Mouse (Mus musculus) gastrocnemius, adult 8-10 months (tissue): ENCODE data around the gene Atg16l2. TPM values are rescaled to one million over a fixed set of nuclear protein-coding genes. Genes with fewer than 3 reads are reported as not detected.

Experiments used
- DNase-seq, 2 experiments: peaks; one replicate each; pipeline ENCODE4 v3.0.0; 2022; ENCODE audit warnings: low spot score in 2 of 2
- total RNA-seq, 4 experiments: library from RNA; stranded (reverse); gene quantifications; 2 replicates each; pipeline ENCODE4 v1.2.4; 2022

Gene Atg16l2
- total RNA-seq, 4 experiments from 2014 or later: 3.2 to 5.3 (median 4.3) TPM

DNA sequence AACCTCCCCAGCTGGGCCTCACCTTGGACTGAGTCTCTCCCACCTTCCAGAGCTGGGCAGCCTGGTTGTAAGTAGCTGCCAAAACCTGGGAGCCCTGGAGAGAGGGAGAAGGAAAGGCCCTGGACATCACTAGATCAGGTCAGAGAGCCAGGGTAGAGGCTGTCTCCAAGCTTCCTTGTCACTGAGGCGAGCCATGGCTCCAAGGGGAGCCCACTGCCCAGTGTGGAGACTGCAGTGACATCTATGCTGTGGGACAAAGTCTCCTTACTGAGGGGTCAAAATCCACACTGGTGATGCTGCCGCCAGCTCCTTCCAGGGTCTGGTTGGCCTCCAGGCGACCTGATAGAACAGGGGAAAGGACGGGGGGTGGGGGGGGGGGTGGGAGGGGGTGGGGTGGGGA is 10.0 kb downstream of the Atg16l2 start:
- no peak for DNase-seq

DNA sequence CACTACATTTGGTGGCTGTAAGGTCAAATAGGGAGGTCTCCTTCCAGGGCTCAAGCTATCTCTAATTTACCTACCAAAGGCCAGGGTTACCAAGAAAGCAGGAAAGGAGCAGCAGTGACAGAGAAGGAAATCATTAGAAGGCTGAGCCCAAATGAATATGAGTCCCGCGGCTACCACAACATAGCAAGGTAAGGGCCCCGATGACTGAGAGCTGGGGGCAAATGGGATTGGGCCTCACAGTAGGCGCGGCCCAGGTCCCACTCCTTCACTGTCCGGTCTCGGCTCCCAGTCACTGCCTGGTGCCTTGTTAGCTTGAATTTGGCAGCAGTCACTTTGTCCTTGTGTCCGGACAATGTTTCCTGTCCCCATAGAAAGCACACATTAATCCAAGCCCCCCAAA is 10.4 kb downstream of the Atg16l2 start:
- no peak for DNase-seq

DNA sequence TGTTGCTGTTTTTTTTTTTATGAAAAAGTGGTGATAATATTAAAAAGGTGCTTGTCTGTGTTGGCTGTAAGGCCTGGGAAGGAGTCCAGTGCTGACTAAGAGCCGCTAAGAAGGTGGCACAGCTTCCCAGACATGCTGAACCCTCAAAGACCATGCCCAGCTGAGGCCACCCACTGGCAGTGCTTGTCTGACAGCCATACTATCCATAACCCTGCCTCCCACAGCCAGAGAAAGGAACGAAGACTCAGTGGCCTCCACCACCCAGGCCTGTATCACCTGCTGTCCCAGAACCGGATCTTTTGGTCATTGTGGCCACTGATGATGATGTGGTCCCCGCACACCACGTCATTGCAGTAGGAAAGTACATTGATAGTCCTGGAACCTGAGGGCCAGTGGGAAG is 10.8 kb downstream of the Atg16l2 start:
- no peak for DNase-seq

DNA sequence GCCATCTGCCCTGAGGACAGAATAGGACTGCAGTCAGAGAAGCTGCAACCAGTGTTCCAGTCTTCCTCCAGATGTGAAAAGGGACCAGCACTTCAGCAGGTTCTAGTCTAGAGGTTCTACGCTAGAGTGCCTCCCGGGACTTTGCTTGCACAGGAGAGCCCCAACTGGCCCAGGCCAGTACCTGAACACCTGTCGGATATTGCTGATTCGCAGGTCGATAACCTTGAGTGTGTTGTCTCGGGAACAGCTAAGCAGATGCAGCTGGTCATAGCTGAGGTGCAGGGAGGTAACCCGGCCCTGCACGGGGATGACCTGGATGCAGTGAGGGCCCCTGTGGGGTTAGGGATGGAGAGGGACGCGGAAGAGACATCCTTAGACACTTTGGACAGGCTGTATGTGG is 11.7 kb downstream of the Atg16l2 start:
- no peak for DNase-seq

DNA sequence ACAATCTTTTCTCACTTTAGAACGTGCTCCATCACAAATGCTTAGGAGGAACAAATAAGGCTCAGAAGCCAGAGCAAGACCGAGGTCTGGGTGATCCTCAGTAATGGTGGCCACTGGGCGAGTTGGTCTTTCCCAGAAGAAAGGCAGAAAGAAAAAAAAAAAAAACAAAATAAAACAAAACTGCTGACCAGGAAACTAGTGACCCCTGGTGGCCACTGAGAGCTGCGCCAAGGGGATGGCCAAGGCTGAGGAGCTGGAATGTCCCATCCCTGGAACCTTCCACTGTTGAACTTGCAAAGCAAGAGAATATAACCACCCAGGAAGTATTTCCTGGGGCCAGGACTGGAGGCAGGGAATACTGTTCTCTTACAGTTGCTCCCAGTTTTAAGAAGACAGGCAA is 13.6 kb downstream of the Atg16l2 start:
- no peak for DNase-seq

DNA sequence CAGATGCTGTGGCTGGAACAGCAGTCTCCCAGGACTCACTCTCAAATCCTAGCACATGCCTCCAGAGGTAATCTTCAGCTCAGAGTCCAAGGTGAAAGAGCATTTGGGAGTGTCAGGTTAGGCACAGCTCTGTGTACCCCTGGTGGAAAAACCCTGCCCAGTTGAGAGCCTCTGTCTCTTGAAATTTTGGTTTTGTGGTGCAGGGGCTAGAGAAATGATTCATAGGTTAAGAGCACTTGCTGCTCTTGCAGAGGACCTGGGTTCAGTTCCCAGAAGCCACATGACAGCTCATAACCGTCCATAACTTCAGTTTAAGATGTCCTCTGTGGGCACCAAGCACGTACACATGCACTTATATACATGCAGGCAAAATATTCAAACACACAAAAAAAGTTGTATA is 14.2 kb downstream of the Atg16l2 start:
- no peak for DNase-seq

DNA sequence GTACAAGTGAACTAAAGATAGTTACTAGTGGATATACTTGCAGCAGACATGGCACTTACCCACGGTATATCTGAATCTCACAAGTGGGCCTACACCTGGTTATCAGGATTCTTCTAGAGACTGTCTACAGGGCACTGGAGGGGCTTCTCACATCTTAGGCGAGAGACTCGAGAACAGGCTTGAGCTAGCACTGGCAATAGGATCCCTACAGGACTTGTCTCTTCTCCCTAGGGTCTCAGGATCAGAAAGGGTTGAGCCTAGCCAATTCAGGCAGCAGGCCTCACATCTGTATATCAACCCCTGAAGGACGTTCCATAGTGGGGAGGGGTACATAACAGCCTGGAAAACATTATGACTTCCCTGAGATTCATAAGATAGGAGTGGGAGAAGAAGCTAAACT is 15.2 kb downstream of the Atg16l2 start:
- no peak for DNase-seq

DNA sequence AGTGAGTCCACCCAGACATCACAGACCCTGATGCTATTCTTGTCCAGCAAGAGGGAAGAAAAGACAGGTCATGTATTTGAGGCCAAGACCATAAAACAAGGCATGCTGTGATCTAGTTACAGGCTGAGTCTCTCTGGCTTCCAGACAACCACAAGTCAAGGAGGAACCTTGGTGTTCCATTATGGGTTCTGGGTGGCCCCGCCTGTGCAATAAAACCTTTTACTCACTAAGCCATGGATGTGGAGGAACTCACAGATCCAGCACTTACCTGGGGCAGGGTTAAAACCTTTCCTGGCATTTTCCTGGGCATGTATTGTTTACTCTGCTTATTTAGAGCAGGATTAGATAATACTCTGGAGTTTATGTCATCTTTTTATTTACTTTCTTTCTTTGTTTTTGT is 17.5 kb downstream of the Atg16l2 start:
- DNase-seq: no peak

DNA sequence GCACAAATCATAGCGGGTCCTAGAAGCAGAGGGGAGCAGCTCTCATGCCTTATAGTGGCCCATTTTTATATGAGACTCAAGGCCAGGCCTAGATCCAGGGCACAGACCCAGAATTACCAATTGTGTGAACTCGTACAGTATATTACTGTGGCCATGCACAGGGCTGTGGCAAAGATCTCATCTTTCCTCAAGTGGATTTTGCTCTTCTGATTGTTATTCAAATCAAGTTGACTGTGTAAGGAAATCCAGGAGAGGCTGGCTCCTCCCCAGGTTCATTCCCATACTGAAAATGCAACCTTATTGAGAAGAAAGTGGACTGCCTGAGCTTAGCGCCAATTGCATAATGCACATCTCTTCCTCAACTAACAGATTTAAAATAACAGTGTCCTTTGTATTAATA is 19.3 kb downstream of the Atg16l2 start:
- no peak for DNase-seq

DNA sequence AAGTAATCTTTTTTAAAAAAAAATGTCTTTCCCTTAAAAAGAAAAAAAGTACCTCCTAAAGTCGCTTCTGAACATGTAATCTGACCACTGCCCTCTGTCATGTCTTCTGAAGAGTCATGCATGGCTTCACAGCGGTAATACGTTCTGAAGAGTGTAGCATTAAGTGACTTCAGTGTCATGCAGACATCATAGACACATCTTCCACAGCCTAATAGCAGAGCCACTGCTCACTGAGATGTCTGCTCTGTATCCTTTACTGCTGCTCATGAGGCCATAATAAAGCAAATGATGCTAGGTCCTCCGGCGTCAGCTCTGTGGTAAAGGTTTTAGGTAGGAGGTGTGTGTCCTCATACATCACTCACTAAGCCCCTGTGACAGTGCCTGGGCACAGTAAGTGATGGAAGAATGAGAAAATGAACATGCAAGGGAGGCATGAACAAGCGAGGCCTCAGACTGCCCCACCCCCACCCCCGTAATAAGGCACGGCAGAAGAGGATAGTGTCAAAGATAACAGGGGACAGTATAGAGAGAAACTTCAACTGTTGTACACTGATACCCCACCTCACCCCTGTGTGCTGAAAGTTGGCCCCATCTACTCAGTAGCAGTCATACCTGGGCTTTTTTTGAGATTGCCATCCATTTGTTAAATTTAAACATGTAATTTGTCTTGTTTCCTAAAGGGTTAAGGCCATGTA is 29.4 kb downstream of the Atg16l2 start:
- no peak for DNase-seq

DNA sequence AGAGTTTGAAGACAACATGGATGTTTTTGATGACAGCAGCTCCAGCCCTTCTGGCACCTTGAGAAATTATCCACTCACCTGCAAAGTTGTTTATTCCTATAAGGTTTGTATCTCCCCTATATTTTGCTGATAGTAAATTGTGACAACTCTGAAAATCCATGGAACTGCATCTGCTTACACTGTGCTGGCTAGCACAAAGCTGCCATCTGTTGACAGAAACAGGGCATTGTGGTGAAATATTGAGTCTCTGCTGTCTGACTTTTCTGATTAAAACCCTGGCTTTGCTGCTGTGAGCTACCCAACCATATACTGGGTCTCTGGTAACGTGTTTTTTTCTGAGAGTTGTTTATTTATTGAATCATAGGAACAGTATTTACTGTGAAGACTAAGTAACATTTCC is 30.4 kb downstream of the Atg16l2 start:
- no peak for DNase-seq

DNA sequence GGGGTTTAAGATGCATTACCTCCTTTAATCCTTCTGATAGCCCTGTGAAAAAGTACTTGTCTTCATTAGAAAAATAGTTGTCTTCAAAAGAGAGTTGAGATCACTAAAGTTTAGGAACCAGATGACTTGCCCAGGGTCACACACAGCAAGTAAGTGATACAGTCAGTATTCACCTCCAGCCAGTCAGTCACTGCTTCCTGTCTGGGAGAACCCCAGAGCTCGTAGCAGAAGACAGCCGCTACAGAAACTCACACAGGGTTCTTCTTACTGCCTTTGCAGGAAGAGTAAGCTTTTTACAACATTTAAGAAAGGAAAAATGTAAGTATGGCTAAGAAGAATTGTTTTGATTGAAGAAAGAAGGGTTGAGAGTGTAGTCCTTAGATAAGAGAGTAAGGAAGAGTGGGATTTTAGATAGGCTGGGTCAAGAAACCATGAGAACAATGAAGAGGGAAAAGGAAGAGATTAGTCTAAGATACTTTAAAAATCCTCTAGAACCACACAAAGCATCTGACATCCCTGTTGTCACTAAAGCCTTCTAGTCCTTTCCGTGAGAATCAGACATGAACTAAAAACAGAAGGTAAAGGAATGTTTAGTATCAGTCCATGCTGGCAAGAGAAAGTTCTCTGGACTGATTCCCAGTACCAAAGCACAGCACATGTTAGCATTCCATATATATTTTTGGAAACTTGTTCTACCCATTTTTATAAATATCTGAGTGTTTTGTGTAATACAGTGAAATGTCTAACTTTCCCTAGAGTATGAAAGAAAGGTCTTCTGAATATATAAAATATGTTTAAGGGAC is 34.4 kb downstream of the Atg16l2 start:
- DNase-seq: no peak

DNA sequence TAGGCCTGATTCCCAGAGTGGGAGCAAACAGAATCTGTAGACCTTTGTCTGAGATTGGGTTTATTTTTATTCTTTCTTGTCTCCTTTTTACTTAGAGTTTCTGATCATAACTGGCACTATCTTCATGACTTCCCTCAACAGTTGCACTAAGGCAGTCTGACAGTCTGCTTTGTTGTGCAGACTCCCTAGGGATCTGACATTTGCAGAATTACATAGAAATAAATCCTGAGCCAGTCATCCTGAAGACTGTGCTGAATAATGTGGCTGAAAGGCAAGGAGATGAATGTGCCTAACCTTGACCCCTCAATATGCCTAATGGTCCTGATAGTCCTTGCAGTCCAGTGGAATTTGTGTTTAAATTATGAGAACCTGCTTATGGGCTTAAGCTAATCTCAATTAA is 38.5 kb downstream of the Atg16l2 start:
- no peak for DNase-seq

DNA sequence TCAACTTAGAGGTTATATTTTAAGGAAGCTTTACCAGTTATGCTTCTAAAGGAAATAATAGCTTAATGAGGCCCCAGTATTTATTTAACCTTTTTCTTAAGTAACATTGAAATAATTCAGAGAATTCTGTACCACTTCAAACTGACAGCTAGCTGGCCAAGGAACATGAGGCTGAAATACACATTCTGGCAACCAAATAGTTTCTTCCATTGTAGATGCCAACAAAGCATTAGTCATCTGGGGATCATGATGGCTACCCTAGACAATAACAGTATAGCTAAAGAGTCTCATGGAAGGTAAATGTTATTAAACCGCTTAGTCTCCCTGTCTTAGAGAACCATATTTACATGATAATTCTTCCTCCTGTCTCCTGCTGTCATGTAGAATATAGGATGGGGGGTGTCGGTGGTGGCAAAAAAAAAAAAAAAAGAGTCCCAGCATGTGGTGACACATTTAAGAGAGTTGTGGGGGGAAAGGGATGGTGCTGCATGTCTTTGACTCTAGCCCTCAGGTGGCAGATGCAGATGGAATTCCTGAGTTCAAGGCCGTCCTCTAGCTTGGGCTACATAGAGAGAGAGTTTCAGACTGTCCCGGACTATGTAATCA is 40.0 kb downstream of the Atg16l2 start:
- no peak for DNase-seq

DNA sequence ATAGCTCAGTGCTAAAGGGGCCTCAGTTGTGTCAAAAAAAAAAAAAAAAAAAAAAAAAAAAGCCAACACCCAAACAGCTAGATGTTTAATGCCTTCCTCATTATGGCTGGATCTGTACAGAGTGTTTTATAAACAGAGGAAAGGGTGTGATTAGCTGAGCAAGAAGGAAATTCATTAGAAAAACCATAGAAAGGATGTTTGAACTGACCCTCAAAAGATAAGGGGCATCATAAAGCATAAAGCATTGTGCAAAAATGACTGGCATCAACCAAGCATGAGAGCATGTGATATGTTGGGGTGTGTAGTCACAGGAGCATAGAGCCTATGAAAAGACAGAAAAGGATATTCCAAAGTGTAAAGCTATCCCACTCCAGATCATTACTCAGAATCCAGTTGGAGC is 43.6 kb downstream of the Atg16l2 start:
- DNase-seq: no peak

DNA sequence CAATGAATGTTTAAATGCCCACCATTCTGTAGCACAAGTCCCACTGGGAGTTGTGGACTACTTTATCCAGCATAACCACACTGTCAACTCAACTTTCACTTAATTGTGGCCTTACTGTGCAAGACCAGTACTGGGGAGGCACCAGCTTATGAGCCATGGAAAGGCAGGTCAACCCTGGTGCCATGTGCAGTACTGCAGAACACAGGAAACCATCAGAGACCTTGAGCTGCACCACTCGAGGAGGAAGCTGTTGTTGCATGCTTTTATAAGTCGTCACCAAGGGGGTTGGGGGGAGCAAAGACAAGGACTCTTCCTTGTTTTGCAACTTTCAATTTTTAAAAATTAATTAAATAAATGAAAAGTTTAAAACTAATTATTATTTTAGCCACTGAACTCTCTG is 49.0 kb downstream of the Atg16l2 start:
- no peak for DNase-seq

DNA sequence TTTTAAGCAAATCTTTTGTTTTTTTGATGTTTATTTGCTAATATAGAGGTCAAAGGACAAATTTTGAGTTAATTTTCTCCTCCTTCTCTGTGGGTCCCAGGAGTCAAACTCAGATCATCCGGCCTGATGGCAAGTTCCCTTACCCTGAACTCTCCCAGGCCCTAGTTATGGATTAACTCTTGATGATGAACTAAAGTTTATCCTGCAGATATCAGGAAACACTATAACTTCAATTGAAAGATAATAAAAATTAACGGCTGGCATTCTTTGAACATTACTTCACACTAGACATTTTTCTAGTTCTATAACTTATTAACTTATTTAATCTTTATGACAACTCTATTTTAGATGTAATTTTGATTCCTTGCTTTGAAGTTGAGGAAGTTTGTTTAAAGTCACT is 52.9 kb downstream of the Atg16l2 start:
- no peak for DNase-seq

DNA sequence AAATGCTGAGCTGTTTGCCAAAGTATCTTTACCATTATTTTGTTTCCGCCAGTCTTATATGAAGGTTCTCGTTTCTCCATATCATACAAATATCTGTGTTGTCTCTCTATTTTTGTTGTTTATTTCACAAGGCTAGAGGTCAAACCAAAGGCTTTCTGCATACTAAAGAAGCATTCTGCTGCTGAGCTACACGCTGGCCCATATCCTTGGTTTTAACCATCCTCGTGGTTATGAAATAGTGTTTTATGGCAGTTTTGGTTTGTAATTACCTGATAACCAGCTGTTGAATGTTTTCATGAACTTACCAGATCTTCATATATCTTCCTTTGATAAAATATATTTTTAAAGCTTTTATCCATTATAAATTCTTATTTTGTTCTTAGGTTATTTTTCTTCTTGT is 53.3 kb downstream of the Atg16l2 start:
- no peak for DNase-seq

DNA sequence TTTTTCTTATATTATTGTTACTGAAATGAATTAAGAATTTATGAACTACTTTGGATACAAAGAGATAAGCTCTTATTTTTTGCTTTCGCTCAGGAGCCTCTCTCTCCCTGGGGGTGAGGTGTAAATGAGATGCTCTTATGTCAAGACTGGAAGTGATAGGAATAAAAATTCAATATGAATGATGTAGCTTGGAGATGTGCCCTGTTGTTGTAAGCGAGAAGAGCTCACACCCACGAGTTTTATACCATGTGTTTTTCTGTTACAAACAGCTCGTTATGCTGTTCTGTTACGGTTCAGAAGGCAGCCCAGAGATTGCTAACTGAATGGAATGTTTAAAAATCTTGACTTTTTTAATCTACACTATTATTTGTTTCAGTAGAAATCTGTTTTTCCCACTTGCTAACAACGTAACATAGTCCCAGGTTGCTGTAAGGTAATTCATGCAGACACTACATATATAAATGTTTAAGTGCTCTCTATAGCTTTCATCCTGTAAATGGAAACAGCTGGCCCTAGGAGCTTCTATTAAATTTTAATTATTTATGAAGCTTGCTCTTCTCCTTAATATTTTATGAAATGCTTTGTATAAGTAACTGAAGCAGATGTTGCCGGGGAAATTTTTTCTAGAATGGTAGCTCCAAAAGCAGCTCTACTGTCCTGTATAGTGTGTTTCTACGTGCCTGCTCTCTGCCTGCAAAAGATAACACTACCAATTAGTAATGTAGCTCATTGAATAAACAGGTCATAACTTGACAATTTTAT is 65.2 kb downstream of the Atg16l2 start:
- DNase-seq: no peak

DNA sequence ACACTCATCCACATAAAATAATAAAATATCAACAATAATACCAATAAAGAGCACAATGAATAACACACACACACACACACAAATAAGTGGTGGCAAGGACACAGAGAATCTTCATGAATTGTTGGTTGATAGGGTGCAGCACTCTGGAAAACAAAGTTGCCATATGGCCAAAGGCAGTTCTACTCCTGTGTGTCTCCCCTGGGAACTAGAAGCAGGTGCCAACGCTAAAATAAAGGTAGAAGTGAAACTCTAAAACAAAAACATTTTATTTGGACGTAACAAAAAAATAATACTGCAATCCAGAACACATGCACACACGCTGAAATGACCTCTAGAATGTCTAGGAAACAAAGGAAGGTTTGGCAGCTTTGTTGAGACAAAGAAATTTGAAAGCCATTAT is 69.3 kb downstream of the Atg16l2 start:
- no peak for DNase-seq

DNA sequence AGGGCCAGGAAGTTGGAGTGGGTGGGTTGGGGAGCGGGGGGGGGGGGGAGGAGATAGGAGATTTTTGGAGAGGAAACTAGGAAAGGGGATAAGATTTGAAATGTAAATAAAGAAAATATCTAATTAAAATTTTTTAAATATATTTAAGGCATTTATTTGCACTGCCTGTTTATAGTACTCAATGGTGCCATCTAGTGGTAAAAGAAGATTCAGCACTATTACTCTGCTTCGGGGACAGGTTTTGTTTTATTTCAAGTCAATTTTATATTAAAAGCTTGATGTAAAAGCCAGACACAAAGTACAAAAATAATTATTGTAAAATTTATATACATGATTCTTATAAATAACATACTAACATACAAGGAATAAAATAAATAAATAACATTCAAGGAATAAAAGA is 70.6 kb downstream of the Atg16l2 start:
- DNase-seq: no peak

DNA sequence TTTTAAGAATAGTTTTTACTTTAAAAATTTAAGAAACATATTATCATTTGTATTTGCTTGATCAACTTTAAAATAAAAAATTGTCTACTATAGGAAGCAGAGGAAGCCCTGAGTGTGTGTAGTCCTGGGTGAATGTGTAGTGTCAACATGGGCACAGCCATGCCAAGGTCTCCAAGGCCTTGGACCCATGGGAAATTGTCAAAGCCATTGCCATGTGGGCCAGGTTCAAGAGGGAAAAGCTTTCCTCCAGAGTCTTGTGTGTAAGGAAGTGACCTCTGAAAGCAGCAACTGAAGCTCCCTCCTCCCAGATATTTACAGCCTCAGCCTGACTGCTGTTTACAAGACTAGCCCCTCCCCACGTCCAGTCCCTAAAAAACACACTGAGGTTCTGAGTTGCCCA is 72.7 kb downstream of the Atg16l2 start:
- no peak for DNase-seq
